Mouse (Mus musculus) thymus, adult 2 months (tissue): ENCODE measurements around the gene Olfr433.

Experiments
- CTCF ChIP-seq: fragments of 200-500 bp; IDR thresholded peaks from 2 replicates; pipeline ENCODE4 v1.5.1; 2012; ENCODE audit warnings: mild to moderate bottlenecking, control low read depth, low read length, moderate library complexity, borderline replicate concordance; ENCODE audit not compliant: control insufficient read depth, poor library complexity, insufficient read depth; ENCODE audit errors: extremely low read depth
- POLR2A ChIP-seq: fragments of 200-500 bp; IDR thresholded peaks from 2 replicates; pipeline ENCODE4 v1.6.1; 2012; ENCODE audit warnings: mild to moderate bottlenecking, low read length, control low read depth, moderate library complexity; ENCODE audit not compliant: control insufficient read depth, poor library complexity, insufficient read depth; ENCODE audit errors: extremely low read depth

DNA sequence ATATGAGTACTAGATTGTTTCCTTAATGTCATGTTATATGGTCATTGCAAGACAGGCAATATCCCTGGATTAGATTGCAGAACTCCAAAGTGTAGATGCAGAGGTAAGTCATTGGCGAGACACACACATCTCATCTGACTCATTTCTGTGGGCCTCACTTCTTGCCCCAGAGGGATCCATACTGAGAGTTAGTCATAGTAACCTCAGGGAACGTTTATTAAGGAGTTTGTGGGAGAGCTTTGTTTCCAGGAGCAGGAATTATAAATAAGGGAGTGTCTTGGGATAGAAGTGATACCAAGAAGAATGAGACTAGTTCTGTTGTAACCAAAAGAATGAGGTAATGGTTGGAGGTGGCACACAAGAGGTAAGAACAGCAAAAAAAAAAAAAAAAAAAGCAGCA is 8.4 kb downstream of the Olfr433 start, which contains the start of gene Olfr432:
- no peak for TF ChIP-seq POLR2A
- TF ChIP-seq CTCF: no peak
